Mouse (Mus musculus) heart, embryonic 14.5 days (tissue): ENCODE measurements at regions not wholly inside any gene's neighbourhood (a gene's known extent, or its start where the extent isn't known, plus 50 kb on each side); places are given as distances from the start of the nearest gene placed in this dataset.

Source experiments
- ATAC-seq: fragments of 200-750 bp; cut with Nextera tagmentation; 2 replicates; pipeline ENCODE4 v1.8.0; 2017; ENCODE audit warnings: low read depth, moderate TSS enrichment; ENCODE audit not compliant: insufficient number of reproducible peaks, insufficient read depth, low FRiP score
- H3K27ac ChIP-seq, 2 experiments: fragments of 200-500 bp in 1 of 2; fragments of 300-500 bp in 1 of 2; sonication (generic) in 1 of 2; replicated peaks in 1 of 2; 2 replicates each; pipeline ENCODE4 v1.5.1; 2012 to 2014; ENCODE audit warnings: low read depth in 2 of 2, low read length in 2 of 2, control low read depth in 1 of 2, mild to moderate bottlenecking in 1 of 2, mixed read lengths in 1 of 2; ENCODE audit not compliant: control insufficient read depth in 1 of 2, insufficient read depth in 1 of 2
- H3K27me3 ChIP-seq: fragments of 300-500 bp; sonication (generic); 2 replicates; pipeline ENCODE4 v1.6.1; 2014; ENCODE audit warnings: mild to moderate bottlenecking, low read length, control low read depth; ENCODE audit not compliant: control insufficient read depth, insufficient read depth
- H3K36me3 ChIP-seq: fragments of 300-500 bp; sonication (generic); 2 replicates; pipeline ENCODE4 v1.6.1; 2014; ENCODE audit warnings: mild to moderate bottlenecking, control low read depth, low read length, mixed read lengths; ENCODE audit not compliant: control insufficient read depth, insufficient read depth
- H3K4me1 ChIP-seq, 2 experiments: fragments of 200-500 bp in 1 of 2; fragments of 300-500 bp in 1 of 2; sonication (generic) in 1 of 2; 2 replicates each; pipeline ENCODE4 v1.6.1; 2012 to 2014; ENCODE audit warnings: low read length in 2 of 2, control low read depth in 1 of 2, mixed read lengths in 1 of 2; ENCODE audit not compliant: control insufficient read depth in 2 of 2, insufficient read depth in 2 of 2
- H3K4me2 ChIP-seq: fragments of 300-500 bp; sonication (generic); 2 replicates; pipeline ENCODE4 v1.6.1; 2014; ENCODE audit warnings: mild to moderate bottlenecking, low read length
- H3K4me3 ChIP-seq, 2 experiments: fragments of 200-500 bp in 1 of 2; fragments of 300-500 bp in 1 of 2; sonication (generic) in 1 of 2; 2 replicates each; pipeline ENCODE4 v1.5.1; 2012 to 2014; ENCODE audit warnings: low read length in 2 of 2, mild to moderate bottlenecking in 2 of 2, control low read depth in 1 of 2, low read depth in 1 of 2, moderate library complexity in 1 of 2; ENCODE audit not compliant: control insufficient read depth in 1 of 2, insufficient read depth in 1 of 2
- H3K9ac ChIP-seq: fragments of 300-500 bp; sonication (generic); 2 replicates; pipeline ENCODE4 v1.6.1; 2014; ENCODE audit warnings: mild to moderate bottlenecking, low read length
- H3K9me3 ChIP-seq: fragments of 300-500 bp; sonication (generic); 2 replicates; pipeline ENCODE4 v1.6.1; 2016; ENCODE audit warnings: low read length, control low read depth; ENCODE audit not compliant: control insufficient read depth
- WGBS: fragments of 180-500 bp; shearing (Covaris S2); extraction: QIAGEN DNeasy Blood & Tissue Kit; methylation state at CpG from one replicate; pipeline ENCODE4 v1.1.7; 2014; 5-methylcytosine and 5-hydroxymethylcytosine counted together

DNA sequence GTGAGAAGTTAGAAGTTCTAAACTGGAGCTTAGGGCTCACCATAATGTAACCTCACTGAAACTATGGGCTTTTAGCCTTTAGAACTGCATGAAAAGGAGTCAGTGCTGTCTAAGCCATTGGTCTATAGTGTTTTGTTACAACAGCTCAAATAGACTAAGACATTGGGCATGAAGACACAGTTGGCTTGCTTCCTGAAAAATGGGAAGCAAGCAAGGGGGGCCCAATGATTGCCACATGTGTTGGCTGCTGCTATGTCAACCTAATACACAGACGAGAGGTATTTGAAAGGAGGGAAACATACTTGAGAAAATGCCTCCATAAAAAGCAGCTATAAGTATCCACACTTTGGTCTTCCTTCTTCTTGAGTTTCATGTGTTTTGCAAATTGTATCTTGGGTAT lies 935.5 kb upstream of the Car8 start:
- Histone ChIP-seq H3K36me3 (no peaks in the 10 kb centered on the region), H3K9ac (no peak overlapping the region), H3K4me1 (no peaks in the 10 kb centered on the region), H3K4me3 (no peak overlapping the region), H3K4me2 (no peak overlapping the region), H3K27ac (no peak overlapping the region), H3K27me3 (no peaks in the 10 kb centered on the region), H3K9me3 (no peaks in the 10 kb centered on the region)
- 63% methylated on average over 1 of the region's 1 CpGs for WGBS
- no peak for ATAC-seq

DNA sequence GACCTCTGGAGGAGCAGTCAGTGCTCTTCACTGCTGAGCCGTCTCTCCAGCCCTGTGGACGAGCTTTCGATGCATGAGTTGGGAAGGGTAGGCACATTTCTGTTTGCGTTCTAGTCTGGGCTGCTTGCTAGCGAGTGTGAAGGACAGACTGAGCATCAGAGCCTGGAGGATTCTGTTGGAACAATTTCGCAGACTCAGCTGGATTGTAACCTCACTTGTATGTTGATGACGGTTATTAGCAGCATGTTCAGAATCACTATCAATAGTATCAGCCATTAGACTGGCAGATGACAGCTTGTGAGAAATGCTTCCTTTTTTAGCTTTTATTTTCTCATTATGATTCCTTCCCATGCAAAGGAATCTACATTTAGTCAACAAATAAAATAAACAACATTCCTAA lies 923.5 kb upstream of the Car8 start:
- no peaks in the 10 kb centered on the region for H3K4me1 ChIP-seq
- 81% methylated on average over 7 of the region's 7 CpGs for WGBS
- no peak overlapping the region for H3K4me3 ChIP-seq
- H3K4me2 ChIP-seq, result no peak overlapping the region
- no peaks in the 10 kb centered on the region for H3K9me3 ChIP-seq
- H3K9ac ChIP-seq, result no peak overlapping the region
- no peak overlapping the region for H3K27ac ChIP-seq
- H3K27me3 ChIP-seq, result no peaks in the 10 kb centered on the region
- no peak for ATAC-seq
- no peaks in the 10 kb centered on the region for H3K36me3 ChIP-seq

GRCm38 (mm10) chr4:9161814-9162133 lies 922.9 kb upstream of the Car8 start:
- H3K9me3 ChIP-seq, result no peaks in the 10 kb centered on the region
- no peak overlapping the region for H3K27ac ChIP-seq
- 73% methylated on average over 4 of the region's 4 CpGs for WGBS
- no peaks in the 10 kb centered on the region for H3K27me3 ChIP-seq
- H3K4me2 ChIP-seq, result no peak overlapping the region
- no peak overlapping the region for H3K4me3 ChIP-seq
- H3K36me3 ChIP-seq, result no peaks in the 10 kb centered on the region
- H3K4me1 ChIP-seq, result no peaks in the 10 kb centered on the region
- no peak overlapping the region for H3K9ac ChIP-seq
- ATAC-seq, result no peak

DNA sequence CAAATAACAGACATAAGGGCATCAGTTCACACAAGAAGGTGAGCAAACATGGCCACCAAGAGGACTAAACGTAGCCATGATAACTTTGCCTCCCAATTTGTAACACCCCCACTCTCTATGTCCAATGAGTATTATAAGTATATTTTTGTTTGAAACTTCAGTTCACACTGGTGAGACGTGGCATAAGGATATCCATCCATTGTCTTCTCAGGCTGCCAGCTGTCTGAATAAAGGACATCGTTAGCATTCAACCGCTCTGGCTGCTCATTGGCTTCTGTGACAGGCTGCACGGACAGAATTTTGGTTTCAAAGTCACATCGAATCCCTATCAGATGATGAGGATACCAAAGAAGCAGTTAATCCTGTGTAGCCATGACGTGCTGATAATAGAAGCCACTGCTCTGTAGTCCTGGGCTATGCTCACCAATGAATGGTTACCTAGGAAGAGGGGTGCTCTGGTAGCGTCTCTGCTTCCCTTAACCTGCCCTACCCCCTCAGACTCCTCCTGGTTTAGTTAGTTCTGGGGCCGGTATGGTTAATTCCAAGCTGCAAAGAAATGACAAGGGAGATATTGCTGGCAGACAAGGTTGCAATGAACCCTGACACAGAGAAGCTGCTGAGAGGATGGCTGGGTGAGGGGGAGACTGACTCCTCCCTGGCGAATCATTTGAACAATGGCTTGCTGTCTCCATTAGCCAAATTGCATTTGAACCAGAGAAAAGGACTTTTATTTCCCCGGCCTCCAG lies 922.4 kb upstream of the Car8 start:
- ATAC-seq, result no peak
- H3K9me3 ChIP-seq, result no peaks in the 10 kb centered on the region
- no peaks in the 10 kb centered on the region for H3K36me3 ChIP-seq
- H3K4me1 ChIP-seq, result no peaks in the 10 kb centered on the region
- no peaks in the 10 kb centered on the region for H3K27me3 ChIP-seq
- H3K4me3 ChIP-seq, result no peak overlapping the region
- H3K9ac ChIP-seq, result no peak overlapping the region
- H3K27ac ChIP-seq, result no peak overlapping the region
- 80% methylated on average over 11 of the region's 11 CpGs for WGBS
- no peak overlapping the region for H3K4me2 ChIP-seq

GRCm38 (mm10) chr4:9147732-9148131 lies 908.9 kb upstream of the Car8 start:
- H3K36me3 ChIP-seq, result no peaks in the 10 kb centered on the region
- no peaks in the 10 kb centered on the region for H3K4me1 ChIP-seq
- H3K4me3 ChIP-seq, result no peak overlapping the region
- H3K4me2 ChIP-seq, result no peak overlapping the region
- no peak overlapping the region for H3K9ac ChIP-seq
- H3K27me3 ChIP-seq, result no peaks in the 10 kb centered on the region
- ATAC-seq, result no peak
- H3K9me3 ChIP-seq, result peaks cover 3% of the 10 kb centered on the region; the same call in 1 of the 2 replicates
- 52% methylated on average over 5 of the region's 5 CpGs for WGBS
- no peak overlapping the region for H3K27ac ChIP-seq

DNA sequence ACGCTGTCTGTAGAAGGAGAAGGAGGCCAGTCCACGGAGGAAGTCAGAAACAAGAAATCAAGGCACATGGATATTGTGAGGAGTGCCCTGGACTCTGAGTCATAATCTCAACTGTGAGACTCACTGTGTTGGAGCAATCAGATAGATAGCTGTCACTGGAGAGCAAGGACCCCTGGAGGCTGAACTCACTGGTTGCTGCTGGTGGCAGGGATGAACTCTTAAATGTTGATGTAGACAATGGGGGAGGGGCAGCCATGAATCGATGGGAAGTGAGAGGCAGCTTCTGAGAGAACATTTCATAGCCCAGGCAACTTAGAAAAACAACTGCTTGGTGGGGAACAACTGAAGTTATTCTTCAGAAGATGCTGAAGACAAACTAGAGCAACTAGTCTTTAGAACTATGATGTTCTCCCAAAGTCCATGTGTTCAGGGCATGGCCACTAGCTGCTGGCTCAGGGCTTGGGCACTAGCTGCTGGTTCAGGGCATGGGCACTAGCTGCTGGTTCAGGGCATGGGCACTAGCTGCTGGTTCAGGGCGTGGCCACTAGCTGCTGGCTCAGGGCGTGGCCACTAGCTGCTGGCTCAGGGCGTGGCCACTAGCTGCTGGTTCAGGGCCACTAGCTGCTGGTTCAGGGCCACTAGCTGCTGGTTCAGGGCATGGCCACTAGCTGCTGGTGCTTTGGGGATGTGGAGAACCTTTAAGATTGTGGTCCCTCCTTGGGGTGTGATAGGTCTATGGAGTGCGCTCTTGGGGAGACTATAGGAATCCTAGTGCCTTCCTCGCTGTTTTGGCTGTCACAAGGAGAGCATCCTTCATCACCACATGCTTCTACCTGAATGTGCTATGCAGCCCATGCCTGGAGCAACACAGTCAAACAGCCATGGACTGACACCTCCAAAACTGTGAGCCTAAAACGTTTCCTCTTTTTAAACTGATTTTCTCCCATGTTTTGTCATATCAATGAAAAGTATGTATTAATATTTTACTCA lies 905.7 kb upstream of the Car8 start:
- no peak overlapping the region for H3K4me2 ChIP-seq
- H3K36me3 ChIP-seq, result no peaks in the 10 kb centered on the region
- no peak overlapping the region for H3K9ac ChIP-seq
- peaks cover under 1% of the 10 kb centered on the region; the same call in 1 of the 2 replicates for H3K9me3 ChIP-seq
- no peak overlapping the region for H3K27ac ChIP-seq
- ATAC-seq, result no peak
- H3K4me3 ChIP-seq, result no peak overlapping the region
- no peaks in the 10 kb centered on the region for H3K27me3 ChIP-seq
- WGBS, result 86% methylated on average over 9 of the region's 9 CpGs
- H3K4me1 ChIP-seq, result no peaks in the 10 kb centered on the region

GRCm38 (mm10) chr4:9143087-9143486 lies 904.2 kb upstream of the Car8 start:
- whole genome bisulfite sequencing, result 86% methylated on average over 3 of the region's 3 CpGs
- H3K9me3 ChIP-seq, result no peaks in the 10 kb centered on the region
- H3K9ac ChIP-seq, result no peak overlapping the region
- no peak overlapping the region for H3K4me3 ChIP-seq
- H3K4me2 ChIP-seq, result no peak overlapping the region
- no peak overlapping the region for H3K27ac ChIP-seq
- H3K36me3 ChIP-seq, result no peaks in the 10 kb centered on the region
- ATAC-seq, result no peak
- H3K27me3 ChIP-seq, result no peaks in the 10 kb centered on the region
- no peaks in the 10 kb centered on the region for H3K4me1 ChIP-seq
